Mouse (Mus musculus) liver, embryonic 13.5 days (tissue): ENCODE data around the gene Chp1. TPM values are rescaled to one million over a fixed set of nuclear protein-coding genes. Genes with fewer than 3 reads are reported as not detected.

Experiments used
- ATAC-seq: fragments of 200-750 bp; cut with Nextera tagmentation; 2 replicates; pipeline ENCODE4 v1.8.0; 2017; ENCODE audit warnings: low read depth, mild to moderate bottlenecking, moderate number of reproducible peaks, moderate library complexity
- DNase-seq: peaks from one replicate; pipeline ENCODE4 v3.0.0; 2022
- H3K27ac ChIP-seq: fragments of 300-500 bp; sonication (generic); 2 replicates; pipeline ENCODE4 v1.5.1; 2015; ENCODE audit warnings: moderate library complexity, mild to moderate bottlenecking, inconsistent platforms
- H3K27me3 ChIP-seq: fragments of 300-500 bp; sonication (generic); 2 replicates; pipeline ENCODE4 v1.6.1; 2015; ENCODE audit warnings: mild to moderate bottlenecking, inconsistent platforms
- H3K36me3 ChIP-seq: fragments of 300-500 bp; sonication (generic); 2 replicates; pipeline ENCODE4 v1.6.1; 2015; ENCODE audit warnings: mild to moderate bottlenecking, inconsistent platforms
- H3K4me1 ChIP-seq: fragments of 300-500 bp; sonication (generic); replicated peaks from 2 replicates; pipeline ENCODE4 v1.6.1; 2015; ENCODE audit warnings: inconsistent platforms
- H3K4me2 ChIP-seq: fragments of 300-500 bp; sonication (generic); 2 replicates; pipeline ENCODE4 v1.6.1; 2015; ENCODE audit warnings: inconsistent platforms, mild to moderate bottlenecking, moderate library complexity
- H3K4me3 ChIP-seq: fragments of 300-500 bp; sonication (generic); replicated peaks from 2 replicates; pipeline ENCODE4 v1.5.1; 2015; ENCODE audit warnings: mild to moderate bottlenecking, inconsistent platforms
- H3K9ac ChIP-seq: fragments of 300-500 bp; sonication (generic); 2 replicates; pipeline ENCODE4 v1.6.1; 2015; ENCODE audit warnings: mild to moderate bottlenecking, inconsistent platforms
- H3K9me3 ChIP-seq: fragments of 300-500 bp; sonication (generic); replicated peaks from 2 replicates; pipeline ENCODE4 v1.6.1; 2016; ENCODE audit warnings: inconsistent platforms
- WGBS: fragments of 180-500 bp; shearing (Covaris S2); methylation state at CpG from one replicate; pipeline ENCODE4 v1.1.7; 2015; ENCODE audit not compliant: insufficient replicate concordance; 5-methylcytosine and 5-hydroxymethylcytosine counted together
- polyA plus RNA-seq: library from polyadenylated mRNA; unstranded; fragments of >200 nt; fragmentation: Nextera tagmentation; extraction: Ambion mirVana; gene quantifications from 2 replicates; pipeline ENCODE4 v1.2.1, GENCODE M21; 2015

The Chp1 gene
- polyA plus RNA-seq, 1 experiment from 2014 or later: 47.3 TPM

- H3K4me1 ChIP-seq: peaks cover 5% of the 10 kb centered on the region; the same call in 1 of the 2 replicates
- no peak overlapping the region for H3K4me3 ChIP-seq
- H3K27me3 ChIP-seq: no peaks in the 10 kb centered on the region
- 76% methylated on average over 7 of the region's 7 CpGs for WGBS
- peaks cover 10% of the 10 kb centered on the region; the same call in 1 of the 2 replicates for H3K36me3 ChIP-seq
- no peak overlapping the region for H3K9ac ChIP-seq
- DNase-seq (no peak), ATAC-seq (no peak)
- H3K9me3 ChIP-seq: no peaks in the 10 kb centered on the region
- no peak overlapping the region for H3K4me2 ChIP-seq
- H3K27ac ChIP-seq: no peak overlapping the region
Measured at GRCm38 (mm10) chr2:119566182-119566855, 18.8 kb downstream of the Chp1 start.

- Histone ChIP-seq H3K27ac (no peak overlapping the region), H3K4me3 (no peak overlapping the region), H3K36me3 (peaks cover 16% of the 10 kb centered on the region), H3K4me1 (peaks cover 5% of the 10 kb centered on the region; the same call in 1 of the 2 replicates), H3K27me3 (no peaks in the 10 kb centered on the region), H3K4me2 (no peak overlapping the region), H3K9me3 (no peaks in the 10 kb centered on the region), H3K9ac (no peak overlapping the region)
- WGBS: 70% methylated on average over 1 of the region's 1 CpGs
- no peak for DNase-seq
- ATAC-seq: no peak
Measured at GRCm38 (mm10) chr2:119572471-119572870, 25.0 kb downstream of the Chp1 start.

GRCm38 (mm10) chr2:119581571-119581970, 34.1 kb downstream of the Chp1 start:
- H3K36me3 ChIP-seq: 0 out of 2 replicates have a peak, but pooled peaks cover 2% of the 10 kb centered on the region
- no peak overlapping the region for H3K4me2 ChIP-seq
- 77% methylated on average over 3 of the region's 3 CpGs for WGBS
- ATAC-seq: no peak
- DNase-seq: no peak
- H3K9me3 ChIP-seq: no peaks in the 10 kb centered on the region
- H3K27me3 ChIP-seq: no peaks in the 10 kb centered on the region
- peaks cover 14% of the 10 kb centered on the region for H3K4me1 ChIP-seq
- no peak overlapping the region for H3K9ac ChIP-seq
- H3K4me3 ChIP-seq: no peak overlapping the region
- no peak overlapping the region for H3K27ac ChIP-seq

GRCm38 (mm10) chr2:119583439-119583838, 35.9 kb downstream of the Chp1 start:
- Histone ChIP-seq H3K4me3 (no peak overlapping the region), H3K27me3 (no peaks in the 10 kb centered on the region), H3K9ac (no peak overlapping the region), H3K4me2 (no peak overlapping the region), H3K9me3 (no peaks in the 10 kb centered on the region), H3K36me3 (0 out of 2 replicates have a peak, but pooled peaks cover 2% of the 10 kb centered on the region), H3K4me1 (peaks cover 14% of the 10 kb centered on the region), H3K27ac (no peak overlapping the region)
- DNase-seq: no peak
- ATAC-seq: no peak
- 12% methylated on average over 2 of the region's 2 CpGs for WGBS

- Histone ChIP-seq H3K36me3 (0 out of 2 replicates have a peak, but pooled peaks cover 2% of the 10 kb centered on the region), H3K27ac (no peak overlapping the region), H3K4me2 (no peak overlapping the region), H3K4me3 (no peak overlapping the region), H3K27me3 (no peaks in the 10 kb centered on the region), H3K4me1 (peaks cover 14% of the 10 kb centered on the region), H3K9ac (no peak overlapping the region), H3K9me3 (no peaks in the 10 kb centered on the region)
- WGBS: 55% methylated on average over 8 of the region's 8 CpGs
- ATAC-seq (no peak), DNase-seq (no peak)
Measured at GRCm38 (mm10) chr2:119584282-119584681, 36.8 kb downstream of the Chp1 start.

GRCm38 (mm10) chr2:119587383-119587782, 39.9 kb downstream of the Chp1 start:
- 9% methylated on average over 4 of the region's 4 CpGs for WGBS
- H3K4me2 ChIP-seq: no peak overlapping the region

GRCm38 (mm10) chr2:119591247-119591646, 43.8 kb downstream of the Chp1 start:
- Histone ChIP-seq H3K9me3 (no peaks in the 10 kb centered on the region), H3K27ac (no peak overlapping the region), H3K4me1 (peaks cover 14% of the 10 kb centered on the region), H3K9ac (no peak overlapping the region), H3K4me3 (no peak overlapping the region), H3K27me3 (no peaks in the 10 kb centered on the region), H3K36me3 (peaks cover 5% of the 10 kb centered on the region), H3K4me2 (no peak overlapping the region)
- WGBS: 74% methylated on average over 3 of the region's 3 CpGs
- DNase-seq (no peak), ATAC-seq (no peak)

More at GRCm38 (mm10) chr2:119587383-119587782, 39.9 kb downstream of the Chp1 start:
- H3K9ac ChIP-seq: no peak overlapping the region
- DNase-seq (peak; percentile 51), ATAC-seq (peak; percentile 68)
- no peaks in the 10 kb centered on the region for H3K9me3 ChIP-seq
- no peak overlapping the region for H3K4me3 ChIP-seq
- H3K4me1 ChIP-seq: peaks cover 13% of the 10 kb centered on the region
- H3K27ac ChIP-seq: no peak overlapping the region
- H3K27me3 ChIP-seq: no peaks in the 10 kb centered on the region
- H3K36me3 ChIP-seq: 0 out of 2 replicates have a peak, but pooled peaks cover 3% of the 10 kb centered on the region

GRCm38 (mm10) chr2:119593765-119594112, 46.2 kb downstream of the Chp1 start:
- 13% methylated on average over 7 of the region's 7 CpGs for WGBS
- no peaks in the 10 kb centered on the region for H3K27me3 ChIP-seq
- no peaks in the 10 kb centered on the region for H3K9me3 ChIP-seq
- H3K36me3 ChIP-seq: peaks cover 28% of the 10 kb centered on the region
- H3K9ac ChIP-seq: peak overlapping the region; percentile 62
- H3K4me2 ChIP-seq: peak overlapping the region; percentile 53
- peak overlapping the region; percentile 95 for H3K4me3 ChIP-seq
- peaks cover 32% of the 10 kb centered on the region for H3K4me1 ChIP-seq
- H3K27ac ChIP-seq: peak overlapping the region; percentile 80
- DNase-seq (no peak), ATAC-seq (peak; percentile 21; the same call in 1 of the 2 replicates)

GRCm38 (mm10) chr2:119594113-119594981, 46.9 kb downstream of the Chp1 start:
- Histone ChIP-seq H3K36me3 (peaks cover 33% of the 10 kb centered on the region), H3K27me3 (no peaks in the 10 kb centered on the region), H3K4me3 (peak overlapping the region; percentile 95), H3K9me3 (no peaks in the 10 kb centered on the region), H3K4me1 (peaks cover 32% of the 10 kb centered on the region), H3K27ac (peak overlapping the region; percentile 96), H3K9ac (peak overlapping the region; percentile 98), H3K4me2 (peak overlapping the region; percentile 73)
- DNase-seq: peak; percentile 92
- WGBS: under 1% methylated on average over 61 of the region's 61 CpGs
- peak; percentile 93 for ATAC-seq

- H3K27ac ChIP-seq: peak overlapping the region; percentile 96
Measured at GRCm38 (mm10) chr2:119595308-119595707, 47.8 kb downstream of the Chp1 start.

GRCm38 (mm10) chr2:119596781-119597330, 49.4 kb downstream of the Chp1 start:
- ATAC-seq (no peak), DNase-seq (no peak)
- Histone ChIP-seq H3K27ac (peak overlapping the region; percentile 26), H3K9ac (peak overlapping the region; percentile 45), H3K27me3 (no peaks in the 10 kb centered on the region), H3K4me1 (peaks cover 51% of the 10 kb centered on the region), H3K4me3 (peak overlapping the region; percentile 95; the same call in 1 of the 2 replicates), H3K4me2 (peak overlapping the region; percentile 36; the same call in 1 of the 2 replicates), H3K36me3 (peaks cover 52% of the 10 kb centered on the region), H3K9me3 (no peaks in the 10 kb centered on the region)
- WGBS: 67% methylated on average over 8 of the region's 8 CpGs

More at GRCm38 (mm10) chr2:119595308-119595707, 47.8 kb downstream of the Chp1 start:
- peaks cover 42% of the 10 kb centered on the region for H3K36me3 ChIP-seq
- peaks cover 39% of the 10 kb centered on the region for H3K4me1 ChIP-seq
- no peaks in the 10 kb centered on the region for H3K9me3 ChIP-seq
- peak overlapping the region; percentile 73 for H3K4me2 ChIP-seq
- no peaks in the 10 kb centered on the region for H3K27me3 ChIP-seq
- peak overlapping the region; percentile 95 for H3K4me3 ChIP-seq
- ATAC-seq: no peak
- WGBS: 20% methylated on average over 4 of the region's 4 CpGs
- DNase-seq: no peak
- peak overlapping the region; percentile 98 for H3K9ac ChIP-seq
